Mouse (Mus musculus) neural tube, embryonic 12.5 days (tissue): Measurements from ENCODE around the gene Lrrc49. TPM values are rescaled to one million over a fixed set of nuclear protein-coding genes. Genes with fewer than 3 reads are reported as not detected.

Experiments used
- ATAC-seq: fragments of 200-750 bp; cut with Nextera tagmentation; 2 replicates; pipeline ENCODE4 v1.8.0; 2017; ENCODE audit warnings: low read depth, mild to moderate bottlenecking, moderate TSS enrichment, moderate library complexity; ENCODE audit not compliant: low FRiP score
- H3K27ac ChIP-seq: fragments of 300-500 bp; sonication (generic); 2 replicates; pipeline ENCODE4 v1.5.1; 2016
- H3K27me3 ChIP-seq: fragments of 300-500 bp; sonication (generic); replicated peaks from 2 replicates; pipeline ENCODE4 v1.6.1; 2016; ENCODE audit warnings: mild to moderate bottlenecking
- H3K36me3 ChIP-seq: fragments of 300-500 bp; sonication (generic); 2 replicates; pipeline ENCODE4 v1.6.1; 2016; ENCODE audit warnings: mild to moderate bottlenecking
- H3K4me1 ChIP-seq: fragments of 300-500 bp; sonication (generic); 2 replicates; pipeline ENCODE4 v1.6.1; 2016
- H3K4me2 ChIP-seq: fragments of 300-500 bp; sonication (generic); replicated peaks from 2 replicates; pipeline ENCODE4 v1.6.1; 2016; ENCODE audit warnings: mild to moderate bottlenecking
- H3K4me3 ChIP-seq: fragments of 300-500 bp; sonication (generic); 2 replicates; pipeline ENCODE4 v1.5.1; 2016
- H3K9ac ChIP-seq: fragments of 300-500 bp; sonication (generic); 2 replicates; pipeline ENCODE4 v1.6.1; 2016; ENCODE audit warnings: mild to moderate bottlenecking
- H3K9me3 ChIP-seq: fragments of 300-500 bp; sonication (generic); 2 replicates; pipeline ENCODE4 v1.6.1; 2016; ENCODE audit warnings: mild to moderate bottlenecking
- WGBS: fragments of 180-500 bp; shearing (Covaris S2); methylation state at CpG from one replicate; pipeline ENCODE4 v1.1.7; 2016; 5-methylcytosine and 5-hydroxymethylcytosine counted together
- polyA plus RNA-seq: library from polyadenylated mRNA; unstranded; fragments of >200 nt; fragmentation: Nextera tagmentation; extraction: Ambion mirVana; gene quantifications from 2 replicates; pipeline ENCODE4 v1.2.1, GENCODE M21; 2016

Gene Lrrc49
- polyA plus RNA-seq, 1 experiment from 2014 or later = 59.4 TPM

GRCm38 (mm10) chr9:60526195-60526594 lies 161.8 kb downstream of the Lrrc49 start:
- H3K4me1 ChIP-seq = peaks cover 17% of the 10 kb centered on the region
- 73% methylated on average over 5 of the region's 5 CpGs for WGBS

GRCm38 (mm10) chr9:60521806-60522264 lies 166.1 kb downstream of the Lrrc49 start, which contains the start of gene Thsd4:
Gene Thsd4, minus strand, starts transcription at chr9:60522046.
- no peaks in the 10 kb centered on the region for H3K9me3 ChIP-seq
- no peaks in the 10 kb centered on the region for H3K36me3 ChIP-seq
- peaks cover 43% of the 10 kb centered on the region for H3K27me3 ChIP-seq
- peak within 1 kb of the TSS; percentile 69 for H3K9ac ChIP-seq
- ATAC-seq = peak; percentile 56
- H3K4me1 ChIP-seq = peaks cover 58% of the 10 kb centered on the region
- H3K4me3 ChIP-seq = peak within 1 kb of the TSS; percentile 59
- no peak within 1 kb of the TSS for H3K27ac ChIP-seq
- WGBS = under 1% methylated on average over 50 of the region's 51 CpGs
- H3K4me2 ChIP-seq = peak within 1 kb of the TSS; percentile 92

More at GRCm38 (mm10) chr9:60526195-60526594, 161.8 kb downstream of the Lrrc49 start:
- H3K9ac ChIP-seq = no peak overlapping the region
- H3K27me3 ChIP-seq = peaks cover 14% of the 10 kb centered on the region
- ATAC-seq = no peak
- no peaks in the 10 kb centered on the region for H3K9me3 ChIP-seq
- H3K4me3 ChIP-seq = no peak overlapping the region
- H3K4me2 ChIP-seq = no peak overlapping the region
- no peaks in the 10 kb centered on the region for H3K36me3 ChIP-seq
- H3K27ac ChIP-seq = no peak overlapping the region

DNA sequence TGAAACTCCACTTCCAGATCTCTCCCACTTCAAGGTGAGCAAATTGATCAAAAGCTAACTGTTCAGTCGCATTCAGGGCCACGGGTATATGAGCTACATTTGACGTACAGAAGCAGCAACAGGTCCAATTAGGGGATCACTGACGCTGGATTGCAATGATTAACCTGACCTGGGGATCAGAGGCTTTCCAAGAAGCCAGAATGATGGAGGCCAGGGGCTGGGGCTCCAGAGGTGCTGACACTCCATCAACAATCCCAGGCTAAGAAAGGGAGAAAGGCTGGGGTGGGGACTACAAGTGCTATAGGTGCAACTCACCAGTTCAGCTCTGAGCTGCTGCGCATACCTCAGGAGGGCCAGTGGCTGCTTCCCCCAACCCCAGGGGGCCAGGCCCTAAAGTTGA lies 166.8 kb downstream of the Lrrc49 start:
- no peak overlapping the region for H3K27ac ChIP-seq
- H3K4me3 ChIP-seq = peak overlapping the region; percentile 59
- WGBS = 22% methylated on average over 5 of the region's 5 CpGs
- no peak for ATAC-seq
- peak overlapping the region; percentile 92 for H3K4me2 ChIP-seq
- H3K4me1 ChIP-seq = peaks cover 58% of the 10 kb centered on the region
- H3K9me3 ChIP-seq = no peaks in the 10 kb centered on the region
- peaks cover 46% of the 10 kb centered on the region for H3K27me3 ChIP-seq
- peak overlapping the region; percentile 69; the same call in 1 of the 2 replicates for H3K9ac ChIP-seq
- no peaks in the 10 kb centered on the region for H3K36me3 ChIP-seq

- Histone ChIP-seq H3K4me3 (no peak overlapping the region), H3K36me3 (no peaks in the 10 kb centered on the region), H3K9me3 (no peaks in the 10 kb centered on the region), H3K4me2 (peak overlapping the region; percentile 17), H3K27me3 (peaks cover 46% of the 10 kb centered on the region), H3K4me1 (peaks cover 49% of the 10 kb centered on the region), H3K9ac (no peak overlapping the region), H3K27ac (no peak overlapping the region)
- ATAC-seq = no peak
- 6% methylated on average over 3 of the region's 3 CpGs for WGBS
These were observed 168.4 kb downstream of the Lrrc49 start for GRCm38 (mm10) chr9:60519601-60520000.

Other genes starting within 250 kb of the Lrrc49 start
- gene Thsd4, start 166.1 kb downstream of the Lrrc49 start, polyA plus RNA-seq = 10.9 and 12.0 TPM in 2 replicates
- 5.2 and 6.0 TPM in 2 replicates for gene Larp6, start 24.8 kb upstream of the Lrrc49 start, polyA plus RNA-seq
- 31.3 and 35.2 TPM in 2 replicates for gene Uaca, start 106.4 kb upstream of the Lrrc49 start, polyA plus RNA-seq